Mouse (Mus musculus) olfactory bulb, adult 2 months (tissue): ENCODE measurements around the gene 1700001L19Rik.

Experiments
- CTCF ChIP-seq: fragments of 200-500 bp; IDR thresholded peaks from 2 replicates; pipeline ENCODE4 v1.5.1; 2012; ENCODE audit warnings: low read depth, mild to moderate bottlenecking, low read length, moderate library complexity; ENCODE audit not compliant: insufficient read depth
- POLR2A ChIP-seq: fragments of 200-500 bp; IDR thresholded peaks from 2 replicates; pipeline ENCODE4 v1.6.1; 2012; ENCODE audit warnings: mild to moderate bottlenecking, low read depth, low read length, moderate library complexity; ENCODE audit not compliant: insufficient read depth

GRCm38 (mm10) chr13:68568548-68568947 lies 28.7 kb upstream of the 1700001L19Rik start:
- TF ChIP-seq CTCF (no peak), POLR2A (no peak)
